Mouse (Mus musculus) megakaryocyte, embryonic 14.5 days (primary cell): ENCODE measurements around the gene Gm8113.
"Not testable (repeated sequence)": the region's sequence is repeated elsewhere in the genome, so short reads cannot be mapped to it uniquely, and the experiment has no call there.

Experiments used
- FLI1 ChIP-seq: IDR thresholded peaks from 2 replicates; pipeline ENCODE4 v1.6.1; 2012; ENCODE audit warnings: low read length, inconsistent platforms, mixed read lengths
- GATA1 ChIP-seq: IDR thresholded peaks from 3 replicates; pipeline ENCODE4 v1.6.1; 2012; ENCODE audit warnings: mixed read lengths, low read length, inconsistent platforms, borderline replicate concordance

DNA sequence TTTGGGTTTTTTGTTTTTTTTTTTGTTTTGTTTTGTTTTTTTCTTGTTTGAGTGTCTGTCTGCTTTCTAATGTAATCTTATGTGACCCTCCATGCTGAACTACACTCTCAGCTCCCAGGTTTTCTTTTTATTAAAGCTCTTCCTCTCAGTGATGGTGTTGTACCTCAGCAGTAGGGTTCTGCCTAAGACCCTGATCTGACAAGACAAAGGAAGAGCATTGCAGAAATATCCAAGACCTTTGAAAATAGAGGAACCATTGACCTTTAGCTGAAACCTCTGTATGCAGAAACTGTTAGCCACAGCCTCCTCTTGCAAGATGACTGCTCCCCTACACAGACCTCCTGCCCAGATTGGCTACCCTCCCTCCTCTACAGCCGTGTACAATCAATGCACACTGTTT is 39.0 kb upstream of the Gm8113 start:
- not testable (repeated sequence) for TF ChIP-seq FLI1, GATA1
